Mouse (Mus musculus): ENCODE measurements around the gene Ttll4.
A peak's percentile ranks its signal among the peaks of the same experiment; 100 is the strongest.

Gene Ttll4

GRCm38 (mm10) chr1:74712046-74712445 is 50.5 kb downstream of the Ttll4 start:
- no peak for DNase-seq (ENCODE audit: low read depth, low spot score)

- no peak for DNase-seq (ENCODE audit: low read depth, low spot score)
Measured at GRCm38 (mm10) chr1:74712461-74713098, 51.0 kb downstream of the Ttll4 start.

- peak; percentile 41 for DNase-seq (ENCODE audit: low read depth, low spot score)
Measured at GRCm38 (mm10) chr1:74713099-74713858, 51.7 kb downstream of the Ttll4 start, which contains the start of gene Cyp27a1. TSS of gene Cyp27a1 (plus strand) at chr1:74713574.

- no peak for DNase-seq (ENCODE audit: low read depth, low spot score)
Measured at GRCm38 (mm10) chr1:74713859-74714730, 52.5 kb downstream of the Ttll4 start.

GRCm38 (mm10) chr1:74714967-74715366 is 53.4 kb downstream of the Ttll4 start:
- DNase-seq (ENCODE audit: low read depth, low spot score), result no peak

GRCm38 (mm10) chr1:74715468-74715867 is 53.9 kb downstream of the Ttll4 start:
- no peak for DNase-seq (ENCODE audit: low read depth, low spot score)

GRCm38 (mm10) chr1:74715886-74716285 is 54.3 kb downstream of the Ttll4 start:
- no peak for DNase-seq (ENCODE audit: low read depth, low spot score)

- no peak for DNase-seq (ENCODE audit: low read depth, low spot score)
Measured at GRCm38 (mm10) chr1:74718113-74718512, 56.6 kb downstream of the Ttll4 start.

- DNase-seq (ENCODE audit: low read depth, low spot score), result no peak
Measured at GRCm38 (mm10) chr1:74719281-74719680, 57.7 kb downstream of the Ttll4 start.

- no peak for DNase-seq (ENCODE audit: low read depth, low spot score)
Measured at GRCm38 (mm10) chr1:74721657-74722056, 60.1 kb downstream of the Ttll4 start.

GRCm38 (mm10) chr1:74723748-74724147 is 62.2 kb downstream of the Ttll4 start:
- DNase-seq (ENCODE audit: low read depth, low spot score), result no peak

GRCm38 (mm10) chr1:74726114-74726513 is 64.6 kb downstream of the Ttll4 start:
- no peak for DNase-seq (ENCODE audit: low read depth, low spot score)

- no peak for DNase-seq (ENCODE audit: low read depth, low spot score)
Measured at GRCm38 (mm10) chr1:74726674-74727073, 65.1 kb downstream of the Ttll4 start.

- DNase-seq (ENCODE audit: low read depth, low spot score), result no peak
Measured at GRCm38 (mm10) chr1:74728446-74728845, 66.9 kb downstream of the Ttll4 start.

GRCm38 (mm10) chr1:74736977-74737376 is 75.4 kb downstream of the Ttll4 start:
- DNase-seq (ENCODE audit: low read depth, low spot score), result no peak

GRCm38 (mm10) chr1:74737500-74737899 is 76.0 kb downstream of the Ttll4 start:
- no peak for DNase-seq (ENCODE audit: low read depth, low spot score)

GRCm38 (mm10) chr1:74740846-74741245 is 79.3 kb downstream of the Ttll4 start:
- DNase-seq (ENCODE audit: low read depth, low spot score), result no peak

GRCm38 (mm10) chr1:74747335-74747734 is 85.8 kb downstream of the Ttll4 start:
- DNase-seq (ENCODE audit: low read depth, low spot score), result no peak

GRCm38 (mm10) chr1:74748643-74749271 is 87.2 kb downstream of the Ttll4 start, which contains the start of gene Prkag3:
TSS of gene Prkag3 (minus strand) at chr1:74749221.
- DNase-seq (ENCODE audit: low read depth, low spot score), result no peak

- no peak for DNase-seq (ENCODE audit: low read depth, low spot score)
Measured at GRCm38 (mm10) chr1:74749301-74749700, 87.8 kb downstream of the Ttll4 start.

- no peak for DNase-seq (ENCODE audit: low read depth, low spot score)
Measured at GRCm38 (mm10) chr1:74750683-74751082, 89.1 kb downstream of the Ttll4 start.

- DNase-seq (ENCODE audit: low read depth, low spot score), result no peak
Measured at GRCm38 (mm10) chr1:74752150-74752549, 90.6 kb downstream of the Ttll4 start.
